Mouse (Mus musculus) heart, embryonic 15.5 days (tissue): ENCODE results near the gene Ndufv1. TPM values are rescaled to one million over a fixed set of nuclear protein-coding genes. Genes with fewer than 3 reads are reported as not detected.
A peak's percentile ranks its signal among the peaks of the same experiment; 100 is the strongest.
"Not testable (repeated sequence)": the region's sequence is repeated elsewhere in the genome, so short reads cannot be mapped to it uniquely, and the experiment has no call there.

Experiments used
- ATAC-seq: fragments of 200-750 bp; cut with Nextera tagmentation; replicated peaks from 2 replicates; pipeline ENCODE4 v1.8.0; 2017; ENCODE audit warnings: low read depth, moderate TSS enrichment; ENCODE audit not compliant: insufficient number of reproducible peaks, insufficient read depth, low FRiP score
- H3K27ac ChIP-seq: fragments of 300-500 bp; sonication (generic); 2 replicates; pipeline ENCODE4 v1.5.1; 2015; ENCODE audit warnings: mild to moderate bottlenecking, inconsistent platforms
- H3K27me3 ChIP-seq: fragments of 300-500 bp; sonication (generic); 2 replicates; pipeline ENCODE4 v1.6.1; 2015; ENCODE audit warnings: inconsistent platforms
- H3K36me3 ChIP-seq: fragments of 300-500 bp; sonication (generic); 2 replicates; pipeline ENCODE4 v1.6.1; 2015; ENCODE audit warnings: mild to moderate bottlenecking, inconsistent platforms
- H3K4me1 ChIP-seq: fragments of 300-500 bp; sonication (generic); replicated peaks from 2 replicates; pipeline ENCODE4 v1.6.1; 2015; ENCODE audit warnings: inconsistent platforms
- H3K4me2 ChIP-seq: fragments of 300-500 bp; sonication (generic); 2 replicates; pipeline ENCODE4 v1.6.1; 2015; ENCODE audit warnings: inconsistent platforms, mild to moderate bottlenecking, moderate library complexity
- H3K4me3 ChIP-seq: fragments of 300-500 bp; sonication (generic); 2 replicates; pipeline ENCODE4 v1.5.1; 2015; ENCODE audit warnings: mild to moderate bottlenecking, inconsistent platforms
- H3K9ac ChIP-seq: fragments of 300-500 bp; sonication (generic); 2 replicates; pipeline ENCODE4 v1.6.1; 2015; ENCODE audit warnings: mild to moderate bottlenecking, inconsistent platforms
- H3K9me3 ChIP-seq: fragments of 300-500 bp; sonication (generic); replicated peaks from 2 replicates; pipeline ENCODE4 v1.6.1; 2016; ENCODE audit warnings: inconsistent platforms
- WGBS: fragments of 180-500 bp; shearing (Covaris S2); methylation state at CpG from one replicate; pipeline ENCODE4 v1.1.7; 2015; ENCODE audit warnings: mixed read lengths; 5-methylcytosine and 5-hydroxymethylcytosine counted together
- polyA plus RNA-seq: library from polyadenylated mRNA; unstranded; fragments of >200 nt; fragmentation: Nextera tagmentation; extraction: Ambion mirVana; gene quantifications from 2 replicates; pipeline ENCODE4 v1.2.1, GENCODE M21; 2015

The Ndufv1 gene
- polyA plus RNA-seq, 1 experiment from 2014 or later: 534 TPM

- 83% methylated on average over 5 of the region's 5 CpGs for WGBS
- not testable (repeated sequence) for H3K4me3 ChIP-seq, H3K9ac ChIP-seq, H3K27me3 ChIP-seq, H3K36me3 ChIP-seq, H3K4me2 ChIP-seq, H3K27ac ChIP-seq, ATAC-seq, H3K9me3 ChIP-seq
- peaks cover 22% of the 10 kb centered on the region for H3K4me1 ChIP-seq
Observed at GRCm38 (mm10) chr19:4040941-4041340, 28.3 kb upstream of the Ndufv1 start.

DNA sequence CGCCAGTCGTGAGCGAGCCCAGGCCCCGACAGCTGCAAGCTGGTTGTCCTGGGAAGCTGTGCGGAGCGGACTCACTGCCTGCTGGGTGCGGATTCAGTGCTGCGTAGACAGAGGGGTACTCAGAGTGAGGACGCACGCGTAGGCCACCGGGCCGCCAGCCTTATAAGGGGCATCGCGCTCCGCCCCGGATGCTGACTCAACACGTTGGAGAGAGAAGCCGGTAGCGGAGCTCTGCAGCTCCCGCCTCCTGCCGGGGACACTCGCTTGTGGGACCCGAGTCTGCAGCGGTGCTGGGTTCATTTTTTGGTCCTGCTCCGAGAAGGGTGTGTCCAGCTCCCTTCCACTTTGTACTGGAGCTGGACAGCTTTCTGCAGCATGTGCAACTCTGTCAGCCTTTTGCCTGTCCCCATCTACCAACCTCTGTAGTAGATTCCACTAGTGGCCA is 25.2 kb upstream of the Ndufv1 start, which contains the start of gene Gstp1:
TSS of gene Gstp1 (minus strand) at position 198 of the 445 bp plus-strand sequence.
- peak within 1 kb of the TSS; percentile 76 for H3K4me3 ChIP-seq
- H3K36me3 ChIP-seq: no peaks in the 10 kb centered on the region; the same call in 1 of the 2 replicates
- no peaks in the 10 kb centered on the region for H3K27me3 ChIP-seq
- H3K27ac ChIP-seq: peak within 1 kb of the TSS; percentile 78
- no peaks in the 10 kb centered on the region for H3K9me3 ChIP-seq
- under 1% methylated on average over 26 of the region's 26 CpGs for WGBS
- peak within 1 kb of the TSS; percentile 74 for H3K9ac ChIP-seq
- peaks cover 23% of the 10 kb centered on the region for H3K4me1 ChIP-seq
- peak within 1 kb of the TSS; percentile 73 for H3K4me2 ChIP-seq
- ATAC-seq: peak; percentile 83

DNA sequence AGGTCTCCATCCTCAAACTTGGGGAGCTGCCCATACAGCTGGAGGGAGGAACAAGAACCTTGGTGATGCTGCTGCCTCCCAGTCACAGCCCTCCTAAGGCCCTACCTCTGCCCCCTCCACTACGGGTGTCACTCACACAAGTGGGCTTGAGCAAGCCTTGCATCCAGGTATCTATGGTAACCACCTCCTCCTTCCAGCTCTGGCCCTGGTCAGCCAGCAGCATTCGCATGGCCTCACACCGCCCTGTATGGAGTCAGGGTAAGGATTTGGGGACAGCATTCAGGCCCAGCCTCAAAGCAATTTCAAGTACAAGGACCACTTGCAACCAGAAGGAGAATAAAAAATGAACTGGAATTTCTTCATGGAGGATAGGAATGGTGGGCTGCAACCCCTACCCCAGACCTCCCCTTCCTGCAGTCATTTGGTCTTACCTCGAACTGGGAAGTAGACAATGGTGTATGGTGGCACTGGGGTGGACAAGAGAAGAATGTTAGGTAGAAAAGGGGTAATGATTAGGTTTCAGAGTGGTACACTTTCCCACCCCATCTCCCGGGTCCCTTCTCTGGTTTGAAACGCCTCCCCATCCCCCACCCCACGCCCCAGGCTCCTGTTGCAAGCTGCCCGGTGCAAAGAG is 24.7 kb upstream of the Ndufv1 start:
- 24% methylated on average over 8 of the region's 8 CpGs for WGBS
- H3K9me3 ChIP-seq: not testable (repeated sequence)
- H3K4me3 ChIP-seq: peak overlapping the region; percentile 76

GRCm38 (mm10) chr19:4036327-4037045 is 23.9 kb upstream of the Ndufv1 start:
- H3K4me2 ChIP-seq: peak overlapping the region; percentile 20; the same call in 1 of the 2 replicates
- H3K9me3 ChIP-seq: no peaks in the 10 kb centered on the region
- H3K27ac ChIP-seq: no peak overlapping the region
- 75% methylated on average over 12 of the region's 12 CpGs for WGBS
- ATAC-seq: no peak
- H3K9ac ChIP-seq: no peak overlapping the region
- no peaks in the 10 kb centered on the region for H3K27me3 ChIP-seq
- no peaks in the 10 kb centered on the region; the same call in 1 of the 2 replicates for H3K36me3 ChIP-seq
- H3K4me1 ChIP-seq: peaks cover 19% of the 10 kb centered on the region
- no peak overlapping the region for H3K4me3 ChIP-seq

More for the DNA sequence above, 24.7 kb upstream of the Ndufv1 start:
- H3K36me3 ChIP-seq, ATAC-seq, H3K27me3 ChIP-seq: not testable (repeated sequence)
- peak overlapping the region; percentile 78 for H3K27ac ChIP-seq
- H3K9ac ChIP-seq: peak overlapping the region; percentile 74
- H3K4me2 ChIP-seq: peak overlapping the region; percentile 73
- H3K4me1 ChIP-seq: peaks cover 22% of the 10 kb centered on the region

DNA sequence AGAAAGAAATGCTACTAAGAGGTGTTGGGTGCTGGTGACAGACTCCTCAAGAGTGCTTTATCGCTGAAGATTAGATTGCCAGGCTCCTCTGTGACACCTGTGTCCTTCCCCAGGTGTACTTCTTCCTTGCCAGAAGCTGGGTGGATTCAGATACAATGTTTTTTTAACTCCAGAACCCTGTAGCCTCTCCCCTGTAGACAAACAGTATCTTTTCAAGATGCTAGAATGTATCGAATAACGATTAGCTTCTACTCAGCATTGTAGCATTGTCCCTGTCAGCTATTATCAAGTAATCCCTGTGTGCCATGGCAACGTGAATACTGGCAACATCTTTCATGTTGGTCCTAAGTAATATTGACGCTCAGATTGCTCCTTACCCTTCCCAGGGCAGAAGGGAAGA is 21.1 kb upstream of the Ndufv1 start:
- H3K4me3 ChIP-seq: no peak overlapping the region
- H3K4me1 ChIP-seq: peaks cover 19% of the 10 kb centered on the region
- no peak overlapping the region for H3K9ac ChIP-seq
- no peaks in the 10 kb centered on the region for H3K27me3 ChIP-seq
- H3K36me3 ChIP-seq: no peaks in the 10 kb centered on the region; the same call in 1 of the 2 replicates
- no peak overlapping the region for H3K4me2 ChIP-seq
- ATAC-seq: no peak
- no peaks in the 10 kb centered on the region for H3K9me3 ChIP-seq
- WGBS: 68% methylated on average over 5 of the region's 5 CpGs
- H3K27ac ChIP-seq: no peak overlapping the region

- H3K27ac ChIP-seq: no peak overlapping the region
- no peaks in the 10 kb centered on the region for H3K9me3 ChIP-seq
- peaks cover 17% of the 10 kb centered on the region for H3K4me1 ChIP-seq
- no peak for ATAC-seq
- H3K9ac ChIP-seq: no peak overlapping the region
- H3K27me3 ChIP-seq: no peaks in the 10 kb centered on the region
- H3K4me2 ChIP-seq: no peak overlapping the region
- 56% methylated on average over 3 of the region's 3 CpGs for WGBS
- H3K36me3 ChIP-seq: no peaks in the 10 kb centered on the region; the same call in 1 of the 2 replicates
- no peak overlapping the region for H3K4me3 ChIP-seq
Observed at GRCm38 (mm10) chr19:4033298-4033697, 20.7 kb upstream of the Ndufv1 start.

DNA sequence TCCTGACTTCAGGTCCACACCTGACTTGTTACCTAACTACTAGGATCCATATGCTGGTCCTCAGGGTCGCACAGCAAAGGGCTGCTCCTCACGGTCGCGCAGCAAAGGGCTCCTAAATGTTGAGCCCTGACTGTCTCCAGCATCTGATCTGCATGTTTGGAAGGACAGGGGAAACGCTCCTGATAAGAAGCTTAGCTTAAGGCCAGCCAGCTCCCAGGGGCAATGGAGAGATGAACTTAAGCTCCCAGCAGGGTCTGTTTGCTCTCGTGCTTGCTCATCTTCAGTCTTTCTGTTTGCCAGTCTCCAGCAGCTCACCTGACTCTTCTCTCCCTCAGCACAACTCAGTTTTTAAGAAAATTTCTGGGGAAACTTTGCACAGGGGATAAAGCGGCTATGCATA is 20.1 kb upstream of the Ndufv1 start:
- no peaks in the 10 kb centered on the region for H3K27me3 ChIP-seq
- no peak overlapping the region for H3K4me3 ChIP-seq
- 49% methylated on average over 7 of the region's 7 CpGs for WGBS
- H3K4me2 ChIP-seq: no peak overlapping the region
- H3K4me1 ChIP-seq: peaks cover 13% of the 10 kb centered on the region
- no peak for ATAC-seq
- H3K36me3 ChIP-seq: no peaks in the 10 kb centered on the region; the same call in 1 of the 2 replicates
- H3K9me3 ChIP-seq: no peaks in the 10 kb centered on the region
- no peak overlapping the region for H3K27ac ChIP-seq
- H3K9ac ChIP-seq: no peak overlapping the region

GRCm38 (mm10) chr19:4027576-4027975 is 15.0 kb upstream of the Ndufv1 start:
- Histone ChIP-seq H3K4me3 (no peak overlapping the region), H3K27me3 (no peaks in the 10 kb centered on the region), H3K4me1 (no peaks in the 10 kb centered on the region), H3K27ac (no peak overlapping the region), H3K9me3 (no peaks in the 10 kb centered on the region; the same call in 1 of the 2 replicates), H3K4me2 (no peak overlapping the region), H3K36me3 (no peaks in the 10 kb centered on the region), H3K9ac (no peak overlapping the region)
- no peak for ATAC-seq

DNA sequence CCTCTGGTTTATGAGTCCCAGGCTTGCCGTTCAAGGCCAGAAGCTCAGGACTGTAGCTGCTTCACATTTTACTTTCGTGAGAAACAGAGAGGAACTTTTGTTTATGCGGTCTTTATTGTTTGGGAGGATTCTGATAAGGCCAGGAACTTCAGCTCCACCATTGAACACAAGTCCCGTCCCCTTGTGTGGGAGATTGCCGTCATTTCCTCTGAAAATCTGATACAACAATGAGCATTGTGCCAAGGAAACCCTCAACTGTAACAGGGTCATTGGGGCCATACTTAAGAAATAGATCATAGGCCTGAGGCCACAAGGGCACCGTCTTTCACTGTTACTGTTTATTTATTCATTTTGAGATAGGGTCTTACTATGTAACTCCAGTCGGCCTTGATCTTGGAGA is 10.6 kb upstream of the Ndufv1 start:
- Histone ChIP-seq H3K4me1 (peaks cover 8% of the 10 kb centered on the region; the same call in 1 of the 2 replicates), H3K27ac (no peak overlapping the region), H3K36me3 (no peaks in the 10 kb centered on the region), H3K9me3 (no peaks in the 10 kb centered on the region; the same call in 1 of the 2 replicates), H3K27me3 (no peaks in the 10 kb centered on the region), H3K4me2 (no peak overlapping the region), H3K4me3 (no peak overlapping the region), H3K9ac (no peak overlapping the region)
- whole genome bisulfite sequencing: 69% methylated on average over 7 of the region's 7 CpGs
- no peak for ATAC-seq

DNA sequence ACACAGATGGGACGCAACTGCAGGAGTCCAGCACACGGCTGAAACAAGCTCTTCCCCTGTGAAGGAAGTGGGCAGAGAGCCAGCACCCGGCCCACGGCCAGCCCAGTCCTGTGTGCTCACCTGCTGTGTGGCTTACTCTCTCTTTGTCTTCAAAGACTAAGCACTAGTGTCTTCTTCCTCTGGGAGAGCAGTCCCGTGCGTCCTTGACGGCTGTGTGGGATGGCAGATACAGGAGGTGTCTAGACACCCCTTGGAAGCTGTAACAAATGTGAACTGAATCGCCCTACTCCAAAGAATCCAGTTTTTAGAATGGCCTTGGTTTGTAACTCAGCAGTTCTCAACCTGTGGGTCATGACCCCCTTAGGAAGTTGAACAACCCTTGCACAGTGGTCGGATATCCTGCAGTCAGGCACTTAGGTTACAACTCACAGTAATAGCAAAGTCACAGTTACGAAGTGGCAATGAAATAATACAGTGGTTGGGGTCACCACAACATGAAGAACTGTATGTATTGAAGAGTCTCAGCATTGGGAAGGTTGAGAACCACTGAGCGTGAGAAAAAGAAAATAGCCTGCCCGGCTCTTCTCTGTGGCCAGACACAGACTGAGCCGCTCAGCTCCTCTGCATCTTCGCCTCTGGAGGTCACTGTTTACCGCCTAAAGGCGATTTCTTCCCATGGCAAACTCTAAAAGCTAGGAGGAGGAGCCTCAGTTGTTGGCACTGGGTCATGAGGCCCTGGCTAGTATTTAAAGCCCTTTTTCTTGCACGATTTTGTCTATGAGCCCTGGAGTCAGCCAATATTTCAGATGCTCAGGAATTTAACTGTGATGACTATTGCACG is 6.4 kb upstream of the Ndufv1 start:
- no peaks in the 10 kb centered on the region for H3K36me3 ChIP-seq
- no peak overlapping the region for H3K9ac ChIP-seq
- peak; percentile 81 for ATAC-seq
- H3K27me3 ChIP-seq: no peaks in the 10 kb centered on the region
- no peak overlapping the region for H3K4me2 ChIP-seq
- H3K9me3 ChIP-seq: no peaks in the 10 kb centered on the region
- peaks cover 8% of the 10 kb centered on the region; the same call in 1 of the 2 replicates for H3K4me1 ChIP-seq
- H3K4me3 ChIP-seq: no peak overlapping the region
- H3K27ac ChIP-seq: no peak overlapping the region
- 29% methylated on average over 18 of the region's 18 CpGs for WGBS
